Mouse (Mus musculus): Measurements from ENCODE around the gene Sf1. TPM values are rescaled to one million over a fixed set of nuclear protein-coding genes. Genes with fewer than 3 reads are reported as not detected.

Sf1 gene
- polyA plus RNA-seq, 1 experiment from 2014 or later, result 51.9 TPM

GRCm38 (mm10) chr19:6364842-6365241, 1.4 kb downstream of the Sf1 start:
- no peak for ATAC-seq
- H3K4me3 ChIP-seq (ENCODE audit: low read depth, low read length), result peak overlapping the region; percentile 88
- no peaks in the 10 kb centered on the region for H3K27me3 ChIP-seq (replicated peaks; ENCODE audit: control insufficient read depth, insufficient read depth, low read length)
- H3K4me2 ChIP-seq (replicated peaks; ENCODE audit: low read depth), result peak overlapping the region; percentile 74
- H3K9ac ChIP-seq (ENCODE audit: low read depth, low read length), result peak overlapping the region; percentile 96
- H3K9me3 ChIP-seq (ENCODE audit: control insufficient read depth), result no peaks in the 10 kb centered on the region
- 2% methylated on average over 2 of the region's 2 CpGs for WGBS
- H3K36me3 ChIP-seq (ENCODE audit: control insufficient read depth, insufficient read depth), result peaks cover 38% of the 10 kb centered on the region
- no peak for TF ChIP-seq CTCF (IDR thresholded peaks at IDR 0.05; ENCODE audit: low read depth)
- peaks cover 3% of the 10 kb centered on the region; the same call in 1 of the 2 replicates for H3K4me1 ChIP-seq (replicated peaks; ENCODE audit: control insufficient read depth, insufficient read depth, low read length)
- H3K27ac ChIP-seq (ENCODE audit: low read depth, low read length), result no peak overlapping the region

- no peak for TF ChIP-seq CTCF (IDR thresholded peaks at IDR 0.05; ENCODE audit: low read depth)
- Histone ChIP-seq H3K27ac (ENCODE audit: low read depth, low read length) (no peak overlapping the region), H3K27me3 (replicated peaks; ENCODE audit: control insufficient read depth, insufficient read depth, low read length) (no peaks in the 10 kb centered on the region), H3K9me3 (ENCODE audit: control insufficient read depth) (no peaks in the 10 kb centered on the region), H3K9ac (ENCODE audit: low read depth, low read length) (no peak overlapping the region), H3K4me1 (replicated peaks; ENCODE audit: control insufficient read depth, insufficient read depth, low read length) (no peaks in the 10 kb centered on the region), H3K36me3 (ENCODE audit: control insufficient read depth, insufficient read depth) (peaks cover 89% of the 10 kb centered on the region), H3K4me3 (ENCODE audit: low read depth, low read length) (no peak overlapping the region), H3K4me2 (replicated peaks; ENCODE audit: low read depth) (no peak overlapping the region)
- 85% methylated on average over 2 of the region's 2 CpGs for WGBS
- no peak for ATAC-seq
These were observed 6.7 kb downstream of the Sf1 start for GRCm38 (mm10) chr19:6370175-6370574.

GRCm38 (mm10) chr19:6372433-6372832, 8.9 kb downstream of the Sf1 start:
- H3K4me3 ChIP-seq (ENCODE audit: low read depth, low read length), result no peak overlapping the region
- WGBS, result 97% methylated on average over 3 of the region's 3 CpGs
- no peak for TF ChIP-seq CTCF (IDR thresholded peaks at IDR 0.05; ENCODE audit: low read depth)
- H3K9me3 ChIP-seq (ENCODE audit: control insufficient read depth), result no peaks in the 10 kb centered on the region
- no peaks in the 10 kb centered on the region for H3K27me3 ChIP-seq (replicated peaks; ENCODE audit: control insufficient read depth, insufficient read depth, low read length)
- no peak overlapping the region for H3K9ac ChIP-seq (ENCODE audit: low read depth, low read length)
- no peak overlapping the region for H3K4me2 ChIP-seq (replicated peaks; ENCODE audit: low read depth)
- no peak for ATAC-seq
- H3K36me3 ChIP-seq (ENCODE audit: control insufficient read depth, insufficient read depth), result peaks cover 94% of the 10 kb centered on the region
- H3K27ac ChIP-seq (ENCODE audit: low read depth, low read length), result no peak overlapping the region
- no peaks in the 10 kb centered on the region for H3K4me1 ChIP-seq (replicated peaks; ENCODE audit: control insufficient read depth, insufficient read depth, low read length)

DNA sequence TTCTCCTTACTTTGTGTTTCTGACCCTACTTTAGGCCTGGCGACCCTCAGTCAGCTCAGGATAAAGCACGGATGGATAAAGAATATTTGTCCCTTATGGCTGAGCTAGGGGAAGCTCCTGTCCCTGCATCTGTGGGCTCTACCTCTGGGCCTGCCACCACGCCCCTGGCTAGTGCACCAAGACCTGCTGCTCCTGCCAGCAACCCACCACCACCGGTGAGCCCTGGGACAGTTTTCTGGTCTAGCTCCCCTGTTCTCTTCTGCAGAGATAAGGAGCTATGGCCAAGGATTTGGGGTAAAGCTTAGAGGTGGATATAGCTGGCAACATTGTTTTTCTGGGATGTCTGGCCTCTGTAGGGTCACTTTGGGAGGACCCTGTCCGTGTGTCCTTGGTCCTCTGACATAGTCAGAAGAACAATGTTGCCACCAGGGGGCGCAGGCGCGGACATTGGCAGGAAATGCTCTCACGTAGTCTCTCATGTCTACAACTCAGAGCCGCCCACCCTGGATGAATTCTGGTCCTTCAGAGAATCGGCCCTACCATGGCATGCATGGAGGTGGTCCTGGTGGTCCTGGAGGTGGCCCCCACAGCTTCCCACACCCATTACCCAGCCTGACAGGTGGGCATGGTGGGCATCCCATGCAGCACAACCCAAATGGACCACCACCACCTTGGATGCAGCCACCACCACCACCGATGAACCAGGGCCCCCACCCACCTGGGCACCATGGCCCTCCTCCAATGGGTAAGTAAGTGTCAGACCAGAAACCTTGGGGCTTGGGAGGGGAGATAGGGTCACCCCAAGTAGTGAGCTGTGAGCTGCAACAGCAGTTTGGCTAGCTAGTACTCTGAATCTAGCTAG, 10.3 kb downstream of the Sf1 start:
- H3K4me3 ChIP-seq (ENCODE audit: low read depth, low read length), result no peak overlapping the region
- TF ChIP-seq CTCF (IDR thresholded peaks at IDR 0.05; ENCODE audit: low read depth), result peak; percentile 86
- H3K27ac ChIP-seq (ENCODE audit: low read depth, low read length), result no peak overlapping the region
- H3K9me3 ChIP-seq (ENCODE audit: control insufficient read depth), result no peaks in the 10 kb centered on the region
- H3K4me1 ChIP-seq (replicated peaks; ENCODE audit: control insufficient read depth, insufficient read depth, low read length), result no peaks in the 10 kb centered on the region
- WGBS, result 64% methylated on average over 12 of the region's 12 CpGs
- no peak overlapping the region for H3K9ac ChIP-seq (ENCODE audit: low read depth, low read length)
- peaks cover 95% of the 10 kb centered on the region for H3K36me3 ChIP-seq (ENCODE audit: control insufficient read depth, insufficient read depth)
- H3K4me2 ChIP-seq (replicated peaks; ENCODE audit: low read depth), result no peak overlapping the region
- peak; percentile 26 for ATAC-seq
- no peaks in the 10 kb centered on the region for H3K27me3 ChIP-seq (replicated peaks; ENCODE audit: control insufficient read depth, insufficient read depth, low read length)

- no peaks in the 10 kb centered on the region for H3K9me3 ChIP-seq (ENCODE audit: control insufficient read depth)
- TF ChIP-seq CTCF (IDR thresholded peaks at IDR 0.05; ENCODE audit: low read depth), result no peak
- H3K4me1 ChIP-seq (replicated peaks; ENCODE audit: control insufficient read depth, insufficient read depth, low read length), result no peaks in the 10 kb centered on the region
- H3K27me3 ChIP-seq (replicated peaks; ENCODE audit: control insufficient read depth, insufficient read depth, low read length), result no peaks in the 10 kb centered on the region
- no peak overlapping the region for H3K27ac ChIP-seq (ENCODE audit: low read depth, low read length)
- no peak overlapping the region for H3K9ac ChIP-seq (ENCODE audit: low read depth, low read length)
- H3K4me3 ChIP-seq (ENCODE audit: low read depth, low read length), result no peak overlapping the region
- no peak for ATAC-seq
- peaks cover 97% of the 10 kb centered on the region for H3K36me3 ChIP-seq (ENCODE audit: control insufficient read depth, insufficient read depth)
- WGBS, result 99% methylated on average over 10 of the region's 10 CpGs
- no peak overlapping the region for H3K4me2 ChIP-seq (replicated peaks; ENCODE audit: low read depth)
These were observed 11.1 kb downstream of the Sf1 start for GRCm38 (mm10) chr19:6374571-6374970.

GRCm38 (mm10) chr19:6375423-6376254, 12.1 kb downstream of the Sf1 start:
- Histone ChIP-seq H3K27ac (ENCODE audit: low read depth, low read length) (no peak overlapping the region; the same call in 1 of the 2 replicates), H3K4me3 (ENCODE audit: low read depth, low read length) (no peak overlapping the region), H3K9me3 (ENCODE audit: control insufficient read depth) (no peaks in the 10 kb centered on the region), H3K27me3 (replicated peaks; ENCODE audit: control insufficient read depth, insufficient read depth, low read length) (no peaks in the 10 kb centered on the region), H3K9ac (ENCODE audit: low read depth, low read length) (no peak overlapping the region), H3K4me1 (replicated peaks; ENCODE audit: control insufficient read depth, insufficient read depth, low read length) (no peaks in the 10 kb centered on the region), H3K36me3 (ENCODE audit: control insufficient read depth, insufficient read depth) (peaks cover 86% of the 10 kb centered on the region), H3K4me2 (replicated peaks; ENCODE audit: low read depth) (no peak overlapping the region)
- 91% methylated on average over 37 of the region's 42 CpGs for WGBS
- no peak for TF ChIP-seq CTCF (IDR thresholded peaks at IDR 0.05; ENCODE audit: low read depth)
- ATAC-seq, result no peak

Measured in intestine, postnatal 0 days (tissue).